Mouse (Mus musculus): ENCODE results near the gene Camta1.

Gene Camta1

DNA sequence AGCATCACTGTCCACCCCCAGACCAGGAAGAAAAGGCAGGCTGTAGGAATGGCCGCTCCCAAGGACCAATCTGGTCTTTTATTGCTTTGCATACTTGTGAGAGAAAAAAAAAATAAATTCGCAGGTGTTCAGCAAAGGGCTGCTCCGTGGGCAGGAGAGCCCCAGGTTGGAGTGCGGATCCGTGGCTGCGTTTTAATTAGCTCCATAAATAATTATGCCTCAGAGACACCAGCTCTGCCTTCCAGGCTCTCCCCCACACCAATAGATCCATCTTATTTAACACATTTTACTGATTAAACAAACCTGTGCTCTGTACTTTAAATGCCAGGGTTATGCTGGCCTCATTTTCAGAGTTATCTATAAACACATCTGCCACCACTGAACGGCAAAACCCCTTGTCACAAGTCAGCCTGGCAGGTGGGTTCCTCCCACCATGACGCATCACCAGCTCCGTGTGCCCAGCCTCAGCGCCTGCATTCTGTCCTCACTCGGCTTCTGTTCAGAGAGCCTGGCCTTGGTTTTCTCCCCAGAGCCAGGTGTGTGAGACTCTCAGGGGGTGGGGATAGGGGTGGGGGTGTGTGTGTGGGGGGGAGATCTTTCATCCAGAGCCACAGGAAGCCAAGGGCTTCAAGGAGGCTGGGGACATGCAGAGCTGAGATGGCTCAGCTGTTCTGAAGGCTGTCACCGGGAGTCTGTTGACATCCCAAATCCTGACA, 475.5 kb downstream of the Camta1 start:
- no peak for DNase-seq (ENCODE audit: low read depth)

DNA sequence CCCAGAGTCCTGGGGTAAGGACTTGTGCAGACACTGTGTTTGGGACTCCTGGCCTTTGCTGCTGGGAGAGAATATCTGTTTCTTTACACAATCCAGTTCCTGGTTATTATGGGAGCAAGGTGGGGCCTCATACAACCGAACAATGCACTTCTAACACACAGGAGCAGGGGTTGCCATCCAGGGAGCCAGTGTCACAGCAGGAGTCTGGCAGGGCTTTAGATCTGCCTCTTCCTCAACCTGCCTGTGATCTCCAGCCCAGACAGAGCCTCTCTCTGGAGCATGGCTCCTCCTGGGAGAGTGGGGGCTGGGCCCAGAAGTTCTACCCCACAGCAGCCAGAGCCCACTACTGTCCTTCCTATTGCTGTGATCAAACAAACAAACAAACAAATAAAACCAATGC, 483.9 kb downstream of the Camta1 start:
- DNase-seq (ENCODE audit: low read depth): no peak

DNA sequence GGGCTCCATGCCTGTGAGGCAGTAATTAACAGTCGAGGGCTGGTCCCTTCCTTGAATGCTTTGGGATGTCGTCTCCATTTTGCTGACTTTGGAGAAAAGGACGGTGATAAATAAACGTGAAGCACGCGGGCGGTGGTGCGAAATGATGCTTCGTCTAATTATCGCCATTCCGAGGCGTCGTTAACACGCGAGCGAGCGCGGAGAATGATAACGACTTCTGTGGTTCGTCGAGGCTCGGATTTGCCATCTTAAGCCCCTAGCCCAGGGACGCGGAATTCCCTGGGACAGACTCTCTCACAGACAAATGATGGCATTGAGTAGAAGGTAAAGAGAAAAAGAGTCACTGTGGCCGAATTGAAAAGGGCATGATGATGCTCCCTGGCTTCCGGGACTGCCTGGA, 485.4 kb downstream of the Camta1 start:
- no peak for DNase-seq (ENCODE audit: low read depth)

DNA sequence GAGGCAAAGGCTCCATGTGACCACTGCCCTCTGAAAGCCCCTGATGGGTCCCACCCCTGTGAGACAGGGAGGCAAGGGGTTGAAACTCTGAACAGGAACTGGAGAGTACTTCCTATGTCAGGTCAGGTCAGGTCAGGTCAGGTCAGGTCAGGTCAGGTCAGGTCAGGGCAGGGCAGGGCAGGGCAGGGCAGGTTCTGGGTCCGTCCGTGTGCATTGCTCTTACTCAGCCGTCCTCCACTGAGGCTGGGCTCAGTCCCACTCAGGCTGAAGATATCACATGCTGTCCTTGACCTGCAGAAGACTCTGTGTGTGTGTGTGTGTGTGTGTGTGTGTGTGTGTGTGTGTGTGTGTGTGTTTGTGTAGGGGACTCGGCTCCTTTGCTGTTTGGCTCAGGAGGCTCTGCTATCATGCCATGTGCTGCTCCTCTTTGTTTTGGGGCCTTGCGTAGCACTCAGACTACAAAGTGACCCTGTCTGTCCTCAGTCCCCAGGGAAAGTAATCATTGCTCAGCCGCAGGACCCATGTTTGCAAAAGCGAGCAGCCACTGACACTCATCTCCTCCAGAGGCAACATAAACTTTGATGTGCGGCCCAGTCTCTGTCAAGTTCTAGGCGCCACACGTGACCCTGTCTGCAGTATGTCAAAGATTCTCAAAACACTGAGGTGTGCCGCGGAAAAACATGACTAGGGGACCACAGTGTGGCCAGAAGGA, 488.7 kb downstream of the Camta1 start:
- DNase-seq (ENCODE audit: low read depth): no peak

GRCm38 (mm10) chr4:151366941-151367545, 494.6 kb downstream of the Camta1 start:
- no peak for DNase-seq (ENCODE audit: low read depth)

DNA sequence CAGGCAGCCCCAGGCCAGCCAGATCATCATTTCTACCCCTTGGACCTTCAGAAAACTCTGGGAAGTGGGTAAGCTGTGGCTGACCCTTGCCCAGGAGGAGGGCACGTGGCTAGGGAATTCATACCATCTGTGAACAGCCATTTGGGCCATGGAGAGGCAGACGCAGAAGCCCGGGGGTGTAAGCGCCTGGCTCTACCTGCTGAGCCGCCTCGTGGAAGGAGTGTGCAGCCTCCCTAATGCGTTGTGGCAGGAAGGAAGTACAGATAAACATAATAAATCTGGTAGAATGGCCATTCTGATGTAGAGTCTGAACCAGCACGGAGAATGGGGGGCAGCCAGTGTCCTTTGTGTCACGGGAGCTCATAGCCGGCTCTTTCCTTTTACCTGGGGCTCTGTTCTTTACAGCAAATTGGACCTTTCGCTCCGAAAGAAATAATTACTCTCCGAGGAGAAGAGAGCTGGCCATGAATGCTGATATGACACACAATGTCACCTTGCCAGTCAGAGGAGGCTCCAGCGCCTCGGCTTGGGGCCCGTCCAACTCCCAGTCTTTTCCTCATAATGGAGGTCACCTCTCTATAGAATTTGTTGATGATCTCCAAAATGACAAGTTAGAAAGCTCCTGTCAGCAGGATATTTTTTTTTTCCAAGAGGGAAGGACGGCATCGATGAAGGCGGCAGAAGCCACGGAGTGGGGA, 500.6 kb downstream of the Camta1 start:
- DNase-seq (ENCODE audit: low read depth): no peak

DNA sequence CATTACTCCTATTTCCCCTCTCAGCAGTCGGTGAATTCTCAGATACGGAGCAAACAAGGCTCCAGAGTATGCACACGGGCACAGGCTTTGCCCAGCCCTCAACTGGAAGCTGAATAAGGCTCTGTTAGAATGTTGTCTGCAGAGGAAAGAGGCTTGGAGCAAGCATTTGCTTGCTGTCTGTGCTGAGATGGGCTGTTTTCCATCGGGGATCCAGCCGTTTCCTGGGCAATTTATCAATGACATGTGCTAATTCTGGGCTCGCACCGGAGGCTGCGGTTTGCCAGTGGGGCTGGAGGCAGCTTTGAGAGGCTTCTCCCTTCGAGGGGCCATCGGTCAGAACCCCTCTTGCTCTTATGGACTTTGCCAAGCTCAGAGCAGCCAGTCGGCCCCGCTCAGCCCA, 506.2 kb downstream of the Camta1 start:
- DNase-seq (ENCODE audit: low read depth): peak; percentile 9

- DNase-seq (ENCODE audit: low read depth): no peak
Measured at GRCm38 (mm10) chr4:151352791-151353190, 508.9 kb downstream of the Camta1 start.

DNA sequence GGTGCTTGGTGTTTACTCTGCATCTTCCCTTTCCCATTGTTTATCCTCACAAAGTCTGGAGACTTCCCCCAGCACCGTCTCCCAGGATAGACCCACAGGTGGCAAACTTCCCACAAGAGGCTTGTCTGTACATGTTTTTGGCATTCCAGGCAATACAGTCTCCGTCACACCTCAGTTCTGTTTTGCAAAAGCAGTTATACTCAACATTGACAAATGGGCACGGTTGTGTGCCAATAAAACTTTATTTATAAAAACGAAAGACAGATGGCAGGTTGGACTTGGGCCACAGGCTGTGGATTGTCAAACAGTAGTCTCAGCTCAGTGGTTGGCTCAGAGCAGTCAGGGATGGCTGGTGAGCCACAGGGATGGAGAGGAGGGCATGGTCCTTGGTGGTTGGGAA, 509.4 kb downstream of the Camta1 start:
- DNase-seq (ENCODE audit: low read depth): peak; percentile 46

GRCm38 (mm10) chr4:151351757-151352156, 509.9 kb downstream of the Camta1 start:
- DNase-seq (ENCODE audit: low read depth): no peak

DNA sequence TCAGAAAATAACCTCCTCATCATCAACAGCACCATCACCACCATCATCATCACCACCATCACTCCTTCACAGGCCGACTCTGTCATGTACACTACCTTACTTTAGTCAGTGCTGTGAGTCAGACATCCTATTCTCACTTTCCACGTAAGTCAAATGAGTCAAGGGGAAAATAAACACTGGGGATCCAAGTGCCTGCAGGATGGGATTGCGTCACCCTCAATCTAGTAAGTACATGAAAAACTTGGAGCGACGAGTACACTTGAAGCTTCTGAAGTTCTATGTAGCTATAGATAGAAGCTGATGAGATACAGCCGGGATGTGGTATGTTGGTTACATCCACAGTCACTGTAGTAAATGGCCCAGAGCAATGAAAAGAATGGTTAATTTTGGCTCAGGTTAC, 514.1 kb downstream of the Camta1 start:
- DNase-seq (ENCODE audit: low read depth): peak; percentile 84

DNA sequence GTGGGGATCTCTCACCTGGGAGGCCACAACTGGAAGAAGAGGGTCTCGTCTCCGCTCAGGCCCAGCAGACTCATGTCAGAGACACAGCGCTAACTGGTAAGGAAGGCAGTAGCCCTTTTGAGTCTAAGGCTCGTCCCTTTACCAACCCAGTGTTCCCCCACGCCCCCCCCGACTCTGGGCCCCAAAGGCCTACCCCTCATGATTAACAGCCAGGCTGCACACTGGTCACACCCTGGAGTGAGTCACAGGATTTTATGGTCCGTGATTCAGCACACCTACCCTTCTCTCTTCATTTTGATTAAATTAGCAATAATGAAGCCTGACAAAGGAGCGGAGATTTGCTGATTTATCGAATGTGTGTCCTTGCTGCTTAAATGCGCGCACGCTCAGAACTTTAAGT, 515.0 kb downstream of the Camta1 start:
- DNase-seq (ENCODE audit: low read depth): peak; percentile 74

DNA sequence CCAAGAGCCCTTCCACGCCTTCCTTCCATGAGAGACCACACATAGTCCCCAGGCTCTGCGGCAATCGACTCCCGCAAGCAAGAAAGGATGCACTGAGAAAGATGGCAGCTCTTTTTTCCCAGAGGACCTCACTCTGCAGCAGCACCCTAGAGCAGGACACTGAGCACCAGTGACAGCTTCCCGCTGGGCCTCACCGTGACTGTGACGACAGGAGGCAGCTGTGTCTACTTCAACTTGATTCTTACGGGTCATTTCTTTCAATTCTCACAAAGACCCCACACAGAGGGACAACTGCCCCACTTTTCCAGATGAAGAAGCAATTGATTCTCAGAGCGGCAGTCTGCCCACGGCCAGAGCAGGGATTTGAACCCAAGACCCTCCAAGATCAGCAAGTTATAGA, 516.9 kb downstream of the Camta1 start:
- no peak for DNase-seq (ENCODE audit: low read depth)

- peak; percentile 81 for DNase-seq (ENCODE audit: low read depth)
Measured at GRCm38 (mm10) chr4:151339421-151339820, 522.3 kb downstream of the Camta1 start.

GRCm38 (mm10) chr4:151338931-151339330, 522.7 kb downstream of the Camta1 start:
- DNase-seq (ENCODE audit: low read depth): no peak

GRCm38 (mm10) chr4:151337543-151337942, 524.1 kb downstream of the Camta1 start:
- no peak for DNase-seq (ENCODE audit: low read depth)

- no peak for DNase-seq (ENCODE audit: low read depth)
Measured at GRCm38 (mm10) chr4:151336413-151336812, 525.3 kb downstream of the Camta1 start.

- peak; percentile 73 for DNase-seq (ENCODE audit: low read depth)
Measured at GRCm38 (mm10) chr4:151334951-151335742, 526.5 kb downstream of the Camta1 start.

DNA sequence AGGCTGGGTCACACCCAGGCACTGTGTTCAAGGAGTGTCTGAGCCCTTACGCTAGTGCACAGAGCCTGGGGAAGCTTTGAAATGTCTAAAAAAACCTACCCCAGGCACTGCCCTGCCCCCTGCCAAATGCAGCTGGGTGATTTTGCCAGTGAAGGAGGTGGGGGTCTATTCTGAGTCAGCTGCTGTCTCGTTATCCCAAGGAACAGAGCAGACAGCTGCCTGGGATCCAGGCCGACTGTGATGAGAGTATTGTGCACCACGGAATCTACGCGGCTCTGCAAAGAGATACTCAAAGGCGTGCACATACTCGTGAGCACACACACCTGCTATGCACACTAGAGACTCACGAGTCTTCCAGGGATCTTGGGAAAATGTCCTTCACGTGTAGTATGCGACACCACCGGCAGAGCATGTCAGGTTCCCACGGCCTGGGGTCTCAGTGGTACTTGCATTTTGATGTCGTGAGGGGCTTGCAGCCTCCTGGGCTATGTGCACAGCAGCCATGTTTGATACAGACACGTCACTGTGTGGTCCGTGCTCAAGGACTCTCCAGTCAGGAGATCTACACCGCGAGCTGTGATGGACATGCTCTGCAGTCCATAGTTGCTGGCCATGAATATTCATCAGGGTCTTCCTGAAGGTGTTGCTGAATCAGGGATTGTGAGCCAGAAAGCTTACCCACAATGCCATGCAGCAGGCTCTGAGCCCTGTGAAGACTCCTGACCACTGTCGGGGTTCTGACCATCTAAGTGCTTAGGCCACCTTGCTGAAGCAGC, 529.4 kb downstream of the Camta1 start:
- no peak for DNase-seq (ENCODE audit: low read depth)

DNA sequence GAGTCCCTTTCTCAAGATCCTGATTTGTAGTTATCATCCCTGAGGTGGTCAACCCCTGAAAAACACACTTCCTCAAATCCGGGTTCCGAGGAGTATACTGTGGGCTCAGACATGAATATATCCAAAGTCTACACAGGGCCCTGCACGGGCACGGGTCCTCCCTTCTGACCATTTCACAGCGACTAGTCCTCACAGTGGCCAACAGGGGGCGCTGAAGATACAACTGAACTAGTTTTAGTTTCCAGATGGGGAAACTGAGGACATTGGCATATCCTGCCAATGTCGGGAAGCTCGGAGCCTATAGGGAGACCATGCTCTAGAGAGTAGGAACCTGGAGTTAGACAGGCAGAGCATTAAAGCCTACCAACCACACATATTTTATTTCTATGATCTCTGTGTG, 530.7 kb downstream of the Camta1 start:
- no peak for DNase-seq (ENCODE audit: low read depth)

DNA sequence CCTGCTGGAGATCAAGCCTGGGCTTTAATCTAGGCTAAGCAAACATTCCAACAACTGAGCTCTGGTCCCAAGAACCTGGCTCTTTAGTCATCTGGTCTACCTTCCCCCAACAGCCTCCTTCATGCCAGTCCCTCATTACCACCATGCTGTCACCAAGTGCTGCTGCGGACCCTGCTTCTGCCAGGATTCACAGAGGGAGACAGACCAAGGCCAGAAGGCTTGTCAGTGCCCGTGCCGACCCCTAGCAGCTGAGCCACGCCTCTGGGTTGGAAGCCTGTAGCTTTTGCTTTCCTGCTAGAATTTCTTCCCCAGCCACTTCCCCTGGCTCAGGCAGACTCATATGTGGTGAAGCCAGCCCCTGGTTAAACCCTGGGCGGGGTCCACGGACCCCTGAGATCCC, 533.6 kb downstream of the Camta1 start:
- no peak for DNase-seq (ENCODE audit: low read depth)

All from NIH3T3 (cell line).